Mouse (Mus musculus) macrophage (primary cell): Measurements from ENCODE around the gene Zfp800. TPM values are rescaled to one million over a fixed set of nuclear protein-coding genes. Genes with fewer than 3 reads are reported as not detected.

ENCODE experiments used
- H3K27ac ChIP-seq: fragments of 350-480 bp; formaldehyde crosslinking; 2 replicates; pipeline ENCODE4 v1.9.0; 2021
- H3K36me3 ChIP-seq: fragments of 350-480 bp; formaldehyde crosslinking; 2 replicates; pipeline ENCODE4 v1.9.0; 2021; ENCODE audit errors: inconsistent target
- H3K4me3 ChIP-seq: fragments of 350-480 bp; formaldehyde crosslinking; 2 replicates; pipeline ENCODE4 v1.9.0; 2021; ENCODE audit errors: inconsistent target
- H3K79me2 ChIP-seq: fragments of 350-480 bp; formaldehyde crosslinking; 2 replicates; pipeline ENCODE4 v1.9.0; 2021; ENCODE audit errors: inconsistent target
- WGBS: methylation state at CpG from one replicate; pipeline ENCODE4 v1.1.7; 2026; ENCODE audit warnings: inconsistent platforms; ENCODE audit not compliant: missing documents; 5-methylcytosine and 5-hydroxymethylcytosine counted together
- polyA plus RNA-seq: library from polyadenylated mRNA; stranded (reverse); fragments of 250-400 nt; gene quantifications from 3 replicates; pipeline ENCODE4 v1.2.4, GENCODE M21; 2018; ENCODE audit warnings: inconsistent platforms

Gene Zfp800
- polyA plus RNA-seq, 1 experiment from 2014 or later = 19.9 TPM

- Histone ChIP-seq H3K36me3 (no peaks in the 10 kb centered on the region), H3K27ac (no peak overlapping the region), H3K4me3 (no peak overlapping the region), H3K79me2 (no peaks in the 10 kb centered on the region)
These were observed 88.1 kb downstream of the Zfp800 start for GRCm38 (mm10) chr6:28309692-28310091.

GRCm38 (mm10) chr6:28308929-28309328 lies 88.9 kb downstream of the Zfp800 start:
- Histone ChIP-seq H3K79me2 (no peaks in the 10 kb centered on the region), H3K4me3 (no peak overlapping the region), H3K27ac (no peak overlapping the region), H3K36me3 (no peaks in the 10 kb centered on the region)
- WGBS = 89% methylated on average over 3 of the region's 3 CpGs

GRCm38 (mm10) chr6:28306702-28307101 lies 91.1 kb downstream of the Zfp800 start:
- Histone ChIP-seq H3K79me2 (no peaks in the 10 kb centered on the region), H3K4me3 (no peak overlapping the region), H3K36me3 (no peaks in the 10 kb centered on the region), H3K27ac (no peak overlapping the region)
- WGBS = 31% methylated on average over 2 of the region's 2 CpGs

GRCm38 (mm10) chr6:28296306-28296705 lies 101.5 kb downstream of the Zfp800 start:
- 82% methylated on average over 8 of the region's 8 CpGs for WGBS
- no peaks in the 10 kb centered on the region for H3K36me3 ChIP-seq
- no peak overlapping the region for H3K27ac ChIP-seq
- no peak overlapping the region for H3K4me3 ChIP-seq
- no peaks in the 10 kb centered on the region for H3K79me2 ChIP-seq

GRCm38 (mm10) chr6:28295581-28295980 lies 102.2 kb downstream of the Zfp800 start:
- Histone ChIP-seq H3K79me2 (no peaks in the 10 kb centered on the region), H3K4me3 (no peak overlapping the region), H3K36me3 (no peaks in the 10 kb centered on the region), H3K27ac (no peak overlapping the region)
- WGBS = 94% methylated on average over 6 of the region's 7 CpGs

GRCm38 (mm10) chr6:28292810-28293209 lies 105.0 kb downstream of the Zfp800 start:
- Histone ChIP-seq H3K27ac (peak overlapping the region; percentile 24), H3K36me3 (no peaks in the 10 kb centered on the region), H3K79me2 (no peaks in the 10 kb centered on the region), H3K4me3 (no peak overlapping the region)
- WGBS = 39% methylated on average over 6 of the region's 6 CpGs

GRCm38 (mm10) chr6:28279886-28280285 lies 117.9 kb downstream of the Zfp800 start:
- Histone ChIP-seq H3K27ac (no peak overlapping the region), H3K4me3 (no peak overlapping the region), H3K79me2 (no peaks in the 10 kb centered on the region), H3K36me3 (no peaks in the 10 kb centered on the region)
- WGBS = 95% methylated on average over 2 of the region's 2 CpGs

- peak overlapping the region; percentile 49 for H3K27ac ChIP-seq
- peak overlapping the region; percentile 48 for H3K4me3 ChIP-seq
- peaks cover 11% of the 10 kb centered on the region; the same call in 1 of the 2 replicates for H3K36me3 ChIP-seq
- peaks cover 36% of the 10 kb centered on the region for H3K79me2 ChIP-seq
- under 1% methylated on average over 29 of the region's 29 CpGs for WGBS
These were observed 135.6 kb downstream of the Zfp800 start for GRCm38 (mm10) chr6:28262198-28262621.

GRCm38 (mm10) chr6:28261307-28262197 lies 136.3 kb downstream of the Zfp800 start:
- WGBS = 1% methylated on average over 122 of the region's 131 CpGs
- Histone ChIP-seq H3K79me2 (peaks cover 42% of the 10 kb centered on the region), H3K36me3 (peaks cover 13% of the 10 kb centered on the region; the same call in 1 of the 2 replicates), H3K4me3 (peak overlapping the region; percentile 28), H3K27ac (no peak overlapping the region)

GRCm38 (mm10) chr6:28260425-28261191 lies 137.2 kb downstream of the Zfp800 start:
- WGBS = 10% methylated on average over 56 of the region's 64 CpGs
- Histone ChIP-seq H3K27ac (no peak overlapping the region), H3K79me2 (peaks cover 52% of the 10 kb centered on the region), H3K36me3 (peaks cover 15% of the 10 kb centered on the region), H3K4me3 (peak overlapping the region; percentile 48)

GRCm38 (mm10) chr6:28259750-28260149 lies 138.1 kb downstream of the Zfp800 start:
- H3K36me3 ChIP-seq = peaks cover 20% of the 10 kb centered on the region
- H3K79me2 ChIP-seq = peaks cover 57% of the 10 kb centered on the region
- H3K4me3 ChIP-seq = no peak overlapping the region
- 96% methylated on average over 5 of the region's 5 CpGs for WGBS
- no peak overlapping the region for H3K27ac ChIP-seq

GRCm38 (mm10) chr6:28258440-28258839 lies 139.4 kb downstream of the Zfp800 start:
- WGBS = 65% methylated on average over 1 of the region's 1 CpGs
- H3K27ac ChIP-seq = no peak overlapping the region

GRCm38 (mm10) chr6:28257772-28258171 lies 140.0 kb downstream of the Zfp800 start:
- Histone ChIP-seq H3K27ac (no peak overlapping the region), H3K4me3 (no peak overlapping the region), H3K79me2 (peaks cover 74% of the 10 kb centered on the region), H3K36me3 (peaks cover 40% of the 10 kb centered on the region)
- WGBS = 92% methylated on average over 1 of the region's 1 CpGs

More at GRCm38 (mm10) chr6:28258440-28258839, 139.4 kb downstream of the Zfp800 start:
- Histone ChIP-seq H3K36me3 (peaks cover 33% of the 10 kb centered on the region), H3K79me2 (peaks cover 69% of the 10 kb centered on the region), H3K4me3 (no peak overlapping the region)

- Histone ChIP-seq H3K79me2 (peaks cover 67% of the 10 kb centered on the region; the same call in 1 of the 2 replicates), H3K27ac (no peak overlapping the region), H3K4me3 (no peak overlapping the region), H3K36me3 (peaks cover 59% of the 10 kb centered on the region)
These were observed 145.0 kb downstream of the Zfp800 start for GRCm38 (mm10) chr6:28252790-28253189.

- Histone ChIP-seq H3K4me3 (no peak overlapping the region), H3K27ac (no peak overlapping the region), H3K79me2 (peaks cover 36% of the 10 kb centered on the region; the same call in 1 of the 2 replicates), H3K36me3 (peaks cover 62% of the 10 kb centered on the region)
- WGBS = 93% methylated on average over 2 of the region's 2 CpGs
These were observed 149.6 kb downstream of the Zfp800 start for GRCm38 (mm10) chr6:28248211-28248610.
